Mouse (Mus musculus) megakaryocyte progenitor cell, adult 5-6 weeks (primary cell): ENCODE data around the gene Sycn. TPM values are rescaled to one million over a fixed set of nuclear protein-coding genes. Genes with fewer than 3 reads are reported as not detected.
"Not testable (repeated sequence)": the region's sequence is repeated elsewhere in the genome, so short reads cannot be mapped to it uniquely, and the experiment has no call there.

Experiments
- ATAC-seq: replicated peaks from 2 replicates; pipeline ENCODE4 v1.8.0; 2016; ENCODE audit warnings: mild to moderate bottlenecking, moderate TSS enrichment, inconsistent platforms; ENCODE audit not compliant: poor library complexity
- total RNA-seq, 2 experiments: library from RNA; stranded (forward) in 1 of 2; stranded (reverse) in 1 of 2; fragments of 157-497, 149-512 nt in 1 of 2; fragments of 200-1000 nt in 1 of 2; gene quantifications; 2 replicates each; pipeline versions ENCODE4 v1.2.3 to v1.2.4; 2015 to 2017

The Sycn gene
- total RNA-seq (2015) (not detected in 2 replicates), total RNA-seq (2017) (not detected in 2 replicates)

DNA sequence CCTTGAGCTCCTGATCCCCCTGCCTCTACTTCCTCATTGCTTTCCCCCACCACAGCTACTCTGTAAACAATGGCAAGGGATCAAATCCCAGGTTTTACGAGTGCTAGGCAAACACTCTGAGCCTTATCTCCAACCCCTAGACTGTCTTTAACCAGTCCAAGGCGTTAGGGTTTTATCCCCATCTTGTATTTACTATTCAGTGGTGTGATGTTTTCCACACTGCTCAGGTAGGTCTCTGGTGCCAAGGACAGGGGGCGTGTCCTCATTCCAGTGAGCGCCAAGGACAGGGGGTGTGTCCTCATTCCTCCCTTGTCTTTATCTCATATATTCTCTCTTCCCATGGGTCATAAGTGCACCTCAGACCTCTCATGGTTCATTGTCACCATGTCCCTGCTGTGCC is at the start of gene Sycn:
Sycn (plus strand) TSS at position 360 of the 400 bp plus-strand sequence.
- no peak for ATAC-seq

DNA sequence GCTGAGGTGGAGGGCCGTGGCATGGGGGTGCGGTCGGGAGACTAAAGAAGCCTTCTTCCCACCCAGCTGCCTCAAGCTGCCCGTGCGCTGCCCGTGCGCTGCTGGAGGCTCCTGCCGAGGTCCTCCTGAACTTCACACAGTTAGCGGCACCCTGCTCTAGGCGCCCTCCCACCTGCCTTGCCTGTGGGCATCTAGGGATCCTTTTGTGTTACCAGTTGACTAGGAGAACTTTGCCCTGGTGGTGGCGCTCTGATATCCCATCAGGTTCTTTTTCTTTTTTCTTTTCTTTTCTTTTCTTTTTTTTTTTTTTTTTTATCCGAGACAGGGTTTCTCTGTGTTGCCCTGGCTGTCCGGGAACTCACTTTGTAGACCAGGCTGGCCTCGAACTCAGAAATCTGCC is 49.8 kb upstream of the Sycn start:
- peak; percentile 46 for ATAC-seq

DNA sequence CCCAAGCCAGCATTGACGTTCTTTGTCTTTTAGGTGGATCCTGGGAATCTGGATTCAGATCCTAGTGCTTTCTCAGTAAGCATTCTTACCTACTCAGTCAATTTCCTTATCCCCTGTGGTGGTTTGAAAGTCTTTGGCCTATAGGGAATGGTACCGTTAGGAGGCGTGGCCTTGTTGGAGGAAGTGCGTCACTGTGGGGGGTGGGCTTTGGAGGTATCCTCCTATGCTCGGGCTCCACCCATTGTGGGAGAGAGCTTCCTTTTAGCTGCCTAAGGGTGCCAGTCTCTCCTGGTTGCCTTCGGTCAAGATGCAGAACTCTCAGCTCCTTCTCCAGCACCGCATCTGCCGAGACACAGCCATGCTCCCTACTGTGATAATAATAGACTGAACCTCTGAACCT is 48.4 kb upstream of the Sycn start:
- no peak for ATAC-seq

- ATAC-seq: no peak
Measured at GRCm38 (mm10) chr7:28495426-28495825, 45.3 kb upstream of the Sycn start.

- ATAC-seq: peak; percentile 58; the same call in 1 of the 2 replicates
Measured at GRCm38 (mm10) chr7:28505585-28505984, 35.1 kb upstream of the Sycn start.

DNA sequence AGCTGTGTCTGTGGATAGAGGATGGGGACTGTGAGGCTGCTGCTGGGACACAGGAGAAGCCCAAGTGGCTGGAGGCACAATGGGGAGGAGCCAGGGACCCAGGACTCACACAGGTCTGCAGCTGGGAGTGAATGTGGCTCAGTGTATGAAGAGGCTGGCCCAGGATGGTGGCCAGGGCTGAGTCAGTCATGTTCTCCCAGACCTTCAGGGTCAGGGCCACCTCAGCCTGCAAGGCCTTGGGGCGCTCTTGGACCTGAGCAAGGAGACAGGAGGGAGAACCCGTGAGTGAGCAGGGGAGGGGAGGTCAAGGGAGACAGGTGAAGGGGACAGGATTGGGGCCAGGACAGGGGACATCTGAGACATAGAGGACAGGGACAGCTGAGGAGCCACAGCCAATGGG is 31.6 kb upstream of the Sycn start:
- not testable (repeated sequence) for ATAC-seq

- ATAC-seq: not testable (repeated sequence)
Measured at GRCm38 (mm10) chr7:28510405-28510974, 30.2 kb upstream of the Sycn start, which contains the start of gene Ifnl2. Gene Ifnl2, minus strand, starts transcription at chr7:28510455.

DNA sequence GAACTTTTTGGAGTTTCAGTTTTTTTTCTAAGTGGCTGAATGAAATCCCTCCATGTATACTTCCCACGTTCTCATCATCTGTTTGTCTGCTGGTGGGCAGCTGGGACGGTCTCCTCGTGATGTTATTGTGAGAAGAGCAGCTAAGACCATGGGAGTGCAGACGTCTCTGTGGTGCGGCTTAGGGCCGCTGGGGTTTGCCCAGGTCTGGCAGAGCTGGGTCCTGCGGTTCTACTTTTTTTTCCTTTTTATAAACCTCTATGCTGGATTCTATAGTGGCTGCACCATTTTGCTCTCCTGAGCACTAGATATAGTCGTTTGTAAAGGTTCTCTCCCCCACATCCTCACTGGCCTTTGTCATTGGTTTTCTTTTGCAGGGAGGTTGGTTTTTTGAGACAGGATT is 29.2 kb upstream of the Sycn start:
- ATAC-seq: no peak

DNA sequence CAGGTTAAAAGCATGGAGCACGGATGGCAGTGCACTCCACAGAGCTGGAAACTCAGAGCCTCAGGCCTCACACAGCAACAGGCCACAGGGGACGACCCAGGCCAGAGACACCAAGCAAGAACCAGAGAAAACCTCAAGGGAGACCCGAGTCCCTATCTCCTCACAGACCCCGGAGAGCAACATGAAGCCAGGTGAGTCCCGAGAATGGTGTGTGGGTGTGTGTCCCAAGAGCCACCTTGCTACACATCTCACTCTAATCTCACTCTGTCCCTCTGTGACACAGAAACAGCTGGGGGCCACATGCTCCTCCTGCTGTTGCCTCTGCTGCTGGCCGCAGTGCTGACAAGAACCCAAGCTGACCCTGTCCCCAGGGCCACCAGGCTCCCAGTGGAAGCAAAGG is 18.1 kb upstream of the Sycn start, which contains the start of gene Ifnl3:
Ifnl3 (plus strand) TSS at position 301 of the 400 bp plus-strand sequence.
- not testable (repeated sequence) for ATAC-seq

- ATAC-seq: peak; percentile 95
Measured at GRCm38 (mm10) chr7:28527922-28528719, 12.6 kb upstream of the Sycn start.

DNA sequence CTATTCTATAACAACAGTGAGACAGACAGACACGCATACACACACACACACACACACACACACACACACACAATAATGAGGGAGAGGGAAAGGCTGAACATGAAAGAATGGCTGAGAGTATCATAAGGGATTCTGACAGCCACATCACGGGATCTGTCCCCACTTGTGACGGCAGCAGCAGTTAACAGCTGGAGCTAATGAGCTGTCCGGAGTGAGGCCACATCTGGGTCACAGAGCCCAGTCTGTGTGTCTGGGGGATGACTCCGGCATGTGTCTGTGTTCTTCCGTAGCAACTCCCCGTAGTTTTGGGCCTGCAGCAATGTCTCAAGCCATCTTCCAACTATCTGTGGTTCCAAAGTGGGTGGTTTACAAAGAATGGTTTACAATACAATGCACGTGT is 8.7 kb upstream of the Sycn start:
- ATAC-seq: no peak

- ATAC-seq: not testable (repeated sequence)
Measured at GRCm38 (mm10) chr7:28538886-28539285, 1.8 kb upstream of the Sycn start.

DNA sequence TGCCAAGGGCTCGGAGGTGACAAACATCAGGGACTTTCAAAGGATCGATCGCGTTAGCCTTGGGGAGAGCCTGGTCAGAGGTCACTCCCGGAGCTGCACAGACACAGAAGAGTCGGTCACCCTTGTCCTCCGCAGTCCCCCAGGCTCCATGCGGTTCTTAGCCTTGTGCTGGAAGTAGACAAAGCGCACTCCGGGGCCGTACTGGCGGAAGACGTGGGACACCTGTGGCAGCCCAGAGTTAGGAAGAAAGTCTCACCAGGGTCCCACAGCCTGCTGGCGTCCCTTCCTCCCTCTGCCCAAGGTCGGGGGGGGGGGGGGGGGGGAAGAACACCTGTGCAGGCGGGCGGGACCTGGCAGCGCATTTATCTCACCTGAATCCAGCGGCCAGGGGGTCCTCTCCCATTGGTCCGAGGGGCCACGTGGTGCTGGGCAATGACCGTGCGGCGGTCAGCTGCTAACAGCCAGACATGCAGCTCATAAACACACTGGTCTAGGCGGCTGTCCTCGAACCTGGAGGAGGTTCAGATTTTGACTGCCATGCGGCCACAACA is 3.4 kb downstream of the Sycn start:
- no peak for ATAC-seq

DNA sequence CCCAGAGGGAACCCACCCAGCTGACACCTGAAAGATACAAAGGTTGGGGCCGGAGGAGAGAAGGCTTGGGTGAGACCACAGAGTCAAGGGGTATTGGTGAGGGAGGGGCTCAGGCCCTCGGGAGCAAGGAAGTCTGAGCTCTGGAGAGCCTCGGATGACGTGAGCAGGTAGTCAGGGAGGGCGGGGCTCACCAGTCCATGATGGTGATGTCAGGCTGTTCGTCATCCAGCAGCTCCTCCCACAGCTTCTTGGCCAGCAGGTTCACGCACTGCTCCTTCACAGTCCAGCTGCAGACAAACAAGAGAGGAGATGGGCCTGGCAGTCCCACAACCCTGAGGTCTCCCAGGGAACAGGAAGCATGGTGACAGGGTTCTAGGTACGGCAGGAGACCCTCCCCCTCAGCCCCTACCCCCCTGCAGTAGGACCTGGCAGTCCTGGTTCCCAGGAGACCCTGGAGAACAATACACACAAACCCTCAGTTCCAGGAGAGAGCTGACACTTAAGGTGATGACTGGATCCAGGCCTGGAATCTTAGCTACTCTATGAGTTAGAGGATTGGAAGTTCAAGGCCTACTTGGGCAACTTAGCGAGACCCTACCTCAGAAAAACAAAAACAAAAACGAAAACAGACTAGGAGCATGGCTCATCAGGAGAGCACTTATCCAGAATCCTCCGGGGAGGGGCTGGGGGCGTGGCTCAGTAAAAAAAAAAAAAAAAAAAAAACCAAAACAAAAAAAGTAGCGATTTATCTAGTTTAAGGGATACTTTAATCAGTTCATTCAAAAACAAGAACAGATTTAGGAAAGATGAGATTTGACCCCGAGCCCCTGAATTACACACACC is 4.6 kb downstream of the Sycn start:
- peak; percentile 42 for ATAC-seq

DNA sequence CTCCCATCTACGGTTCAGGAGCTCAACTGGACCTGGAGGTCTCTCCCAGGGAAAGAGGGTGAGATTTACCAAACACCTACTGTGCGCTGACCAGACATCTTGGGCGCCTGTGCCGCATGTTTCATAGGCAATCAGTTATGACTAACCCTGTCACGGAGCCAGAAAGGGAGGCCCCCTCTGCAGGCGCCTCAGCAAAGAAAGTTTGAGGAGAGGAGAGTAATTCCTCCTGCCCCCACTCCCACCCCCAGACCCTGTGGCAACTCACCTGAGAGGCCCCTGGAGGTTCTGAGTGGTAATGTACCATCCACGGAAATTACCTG is 5.2 kb downstream of the Sycn start:
- ATAC-seq: no peak

DNA sequence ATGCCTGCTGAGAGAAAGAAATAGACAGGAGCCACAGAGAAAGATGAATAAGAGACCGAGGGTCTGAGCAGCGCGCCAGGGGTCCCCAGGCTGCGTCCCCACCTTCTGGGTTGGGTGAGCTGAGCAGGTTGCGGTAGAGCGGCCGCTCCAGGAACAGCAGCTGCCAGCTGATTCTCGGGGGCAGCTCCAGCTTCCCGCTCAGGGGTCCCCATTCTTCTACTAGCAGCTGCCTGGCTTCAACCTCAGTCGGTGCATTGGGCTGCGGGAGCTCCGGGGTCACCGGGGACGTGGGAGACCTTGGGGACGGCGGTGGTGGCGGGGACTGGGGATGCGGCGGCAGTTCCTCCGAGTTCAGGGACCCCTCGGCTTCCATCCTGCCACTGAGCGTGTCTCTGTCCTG is 6.0 kb downstream of the Sycn start:
- ATAC-seq: no peak

GRCm38 (mm10) chr7:28547154-28547553 is 6.5 kb downstream of the Sycn start, which contains the start of gene Nccrp1:
Gene Nccrp1, minus strand, starts transcription at chr7:28547254.
- ATAC-seq: no peak

GRCm38 (mm10) chr7:28547628-28548027 is 6.9 kb downstream of the Sycn start:
- peak; percentile 89 for ATAC-seq

GRCm38 (mm10) chr7:28553076-28553475 is 12.4 kb downstream of the Sycn start:
- no peak for ATAC-seq

DNA sequence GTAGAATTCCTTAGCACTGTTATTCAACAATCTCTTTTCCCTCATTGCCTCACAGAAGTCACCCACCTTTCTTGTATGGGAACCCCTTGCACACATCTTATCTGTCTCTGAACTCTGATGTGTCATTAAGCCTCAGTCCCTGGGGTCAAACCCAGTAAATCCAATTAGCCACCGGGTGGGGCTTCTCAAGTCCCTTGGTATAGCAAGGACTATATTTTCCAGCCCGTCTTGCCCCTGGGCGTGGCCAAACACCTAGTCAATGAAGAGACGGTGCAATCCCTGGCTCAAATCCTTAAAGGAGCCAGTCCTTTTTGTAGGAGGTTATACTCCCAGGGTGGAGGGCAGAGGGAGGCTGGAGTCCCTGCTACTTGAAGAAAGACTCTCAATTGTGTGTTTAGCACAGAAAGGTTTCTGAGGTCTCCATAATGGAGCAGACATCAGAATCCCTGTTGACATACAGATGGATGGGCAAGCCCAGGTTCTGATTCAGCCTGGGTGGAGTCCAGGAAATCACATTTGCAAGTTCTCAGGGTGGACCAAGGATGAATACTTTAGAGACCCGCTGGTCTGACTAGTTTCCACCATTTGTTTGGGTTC is 15.4 kb downstream of the Sycn start:
- no peak for ATAC-seq

GRCm38 (mm10) chr7:28557069-28557468 is 16.4 kb downstream of the Sycn start:
- ATAC-seq: no peak
